Mouse (Mus musculus) embryo, embryonic 11.5 days (tissue): ENCODE results near the gene Zfp324.
"Not testable (repeated sequence)": the region's sequence is repeated elsewhere in the genome, so short reads cannot be mapped to it uniquely, and the experiment has no call there.

Source experiments
- DNase-seq: peaks from one replicate; pipeline ENCODE4 v3.0.0-alpha.2; 2012; ENCODE audit warnings: low read depth, low spot score

The Zfp324 gene

GRCm38 (mm10) chr7:12965678-12966091 lies at the start of gene Zfp324:
Zfp324 (plus strand) TSS chr7:12965838.
- DNase-seq: peak; percentile 73

- not testable (repeated sequence) for DNase-seq
These were observed 45.1 kb upstream of the Zfp324 start for GRCm38 (mm10) chr7:12920495-12920894.

- DNase-seq: no peak
These were observed 44.3 kb upstream of the Zfp324 start for GRCm38 (mm10) chr7:12921318-12921704.

- DNase-seq: peak; percentile 99
These were observed 43.8 kb upstream of the Zfp324 start, which contains the start of gene Rps5 for GRCm38 (mm10) chr7:12921705-12922465. Rps5 (plus strand) TSS chr7:12922290.

GRCm38 (mm10) chr7:12922729-12923128 lies 42.9 kb upstream of the Zfp324 start:
- no peak for DNase-seq

- DNase-seq: no peak
These were observed 39.3 kb upstream of the Zfp324 start for GRCm38 (mm10) chr7:12926316-12926715.

- no peak for DNase-seq
These were observed 38.4 kb upstream of the Zfp324 start, which contains the start of gene Rnf225 for GRCm38 (mm10) chr7:12927191-12927680. Rnf225 (plus strand) TSS chr7:12927416.

- DNase-seq: no peak
These were observed 37.7 kb upstream of the Zfp324 start for GRCm38 (mm10) chr7:12927693-12928589.

GRCm38 (mm10) chr7:12933615-12934140 lies 32.0 kb upstream of the Zfp324 start:
- DNase-seq: no peak

- DNase-seq: no peak
These were observed 30.8 kb upstream of the Zfp324 start for GRCm38 (mm10) chr7:12934808-12935207.

- DNase-seq: not testable (repeated sequence)
These were observed 28.3 kb upstream of the Zfp324 start for GRCm38 (mm10) chr7:12937254-12937803.

- DNase-seq: no peak
These were observed 25.0 kb upstream of the Zfp324 start for GRCm38 (mm10) chr7:12940599-12940998.

- no peak for DNase-seq
These were observed 22.1 kb upstream of the Zfp324 start for GRCm38 (mm10) chr7:12943488-12943887.

GRCm38 (mm10) chr7:12949032-12949871 lies 16.4 kb upstream of the Zfp324 start:
- peak; percentile 84 for DNase-seq

- no peak for DNase-seq
These were observed 15.8 kb upstream of the Zfp324 start for GRCm38 (mm10) chr7:12949872-12950229.

- no peak for DNase-seq
These were observed 10.7 kb upstream of the Zfp324 start for GRCm38 (mm10) chr7:12954896-12955295.

- no peak for DNase-seq
These were observed 8.1 kb upstream of the Zfp324 start for GRCm38 (mm10) chr7:12957511-12957910.

- no peak for DNase-seq
These were observed 6.7 kb upstream of the Zfp324 start for GRCm38 (mm10) chr7:12958948-12959347.

GRCm38 (mm10) chr7:12959718-12960117 lies 5.9 kb upstream of the Zfp324 start:
- no peak for DNase-seq

- peak; percentile 55 for DNase-seq
These were observed 4.0 kb upstream of the Zfp324 start for GRCm38 (mm10) chr7:12961511-12962141.
